Mouse (Mus musculus) left cerebral cortex, postnatal 14 days (tissue): ENCODE data around the gene Slc46a3. TPM values are rescaled to one million over a fixed set of nuclear protein-coding genes. Genes with fewer than 3 reads are reported as not detected.
A peak's percentile ranks its signal among the peaks of the same experiment; 100 is the strongest.

Source experiments
- DNase-seq, 2 experiments: peaks; one replicate each; pipeline ENCODE4 v3.0.0; 2021 to 2022; ENCODE audit warnings: low spot score in 2 of 2, mixed read lengths in 1 of 2
- intact Hi-C: fragments of 180-260 bp; cut with DNase I; formaldehyde crosslinking; loops from one replicate; pipeline ENCODE4 v1.15.1; 2025
- long read RNA-seq, 2 experiments: library from polyadenylated mRNA; stranded (forward); transcript quantifications; one replicate each; pipeline ENCODE4 v2.0.0; 2021
- total RNA-seq, 2 experiments: library from RNA; stranded (reverse); gene quantifications; 2 replicates each; pipeline ENCODE4 v1.2.3; 2021

Slc46a3 gene
- total RNA-seq = 1 to 10 TPM; 5.7 to 7.3 TPM
- long read RNA-seq, experiment 1, transcript Slc46a3-201 (6 exons, 2,434 nt) = major isoform, 11 of 13 reads
- long read RNA-seq, experiment 1, partial matches to known transcripts = 1 of 13 reads
- long read RNA-seq, experiment 1, other reads (novel, unspliced or antisense) = 0 of 13 reads
- long read RNA-seq, experiment 2, partial matches to known transcripts = 0 of 4 reads
- long read RNA-seq, experiment 2, other reads (novel, unspliced or antisense) = 1 of 4 reads

- DNase-seq = peak; percentile 93 to 94
- intact Hi-C loops = no loop called here
Measured at GRCm38 (mm10) chr5:147894455-147895076, at the start of gene Slc46a3. Slc46a3 (minus strand) TSS chr5:147894815.

- DNase-seq = no peak
- intact Hi-C loops = no loop called here
Measured at GRCm38 (mm10) chr5:147939226-147939625, 44.6 kb upstream of the Slc46a3 start.

GRCm38 (mm10) chr5:147935096-147935495 is 40.5 kb upstream of the Slc46a3 start:
- no peak for DNase-seq
- intact Hi-C loops = no loop called here

DNA sequence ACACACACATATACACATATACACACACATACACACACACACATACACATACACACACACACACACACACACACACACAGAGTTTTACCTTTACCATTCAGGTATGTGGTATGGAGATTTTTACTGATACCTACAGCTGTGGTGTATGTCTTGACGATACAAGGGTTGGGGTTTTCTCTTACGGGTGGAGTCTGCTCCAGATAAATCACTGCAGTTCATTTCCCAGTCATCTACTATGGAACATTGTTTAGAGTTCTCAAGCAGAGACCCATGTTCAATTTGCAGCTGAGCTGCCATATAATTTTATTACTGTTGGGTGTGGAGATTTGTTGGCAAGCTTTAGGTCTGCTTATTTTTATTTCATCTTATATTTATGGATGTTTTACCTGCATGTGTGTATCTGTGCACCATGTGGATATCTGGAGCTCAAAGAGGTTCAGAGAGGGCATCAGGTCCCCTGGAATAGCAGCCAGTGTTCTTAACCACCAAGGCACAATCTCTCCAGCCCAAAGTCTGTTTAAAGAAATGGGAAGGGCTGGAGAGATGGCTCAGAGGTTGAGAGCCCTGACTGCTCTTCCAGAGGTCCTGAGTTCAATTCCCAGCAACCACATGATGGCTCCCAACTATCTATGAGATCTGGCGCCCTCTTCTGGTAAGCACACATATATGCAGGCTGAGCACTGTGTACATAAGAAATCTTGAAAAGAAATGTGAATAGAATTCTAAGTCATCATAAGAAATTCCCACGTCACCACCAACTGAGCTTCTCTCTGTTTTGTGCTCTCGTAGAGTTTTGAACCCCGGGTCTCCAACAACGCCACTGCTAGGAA is 34.3 kb upstream of the Slc46a3 start:
- no peak for DNase-seq
- intact Hi-C loops = no loop called here

DNA sequence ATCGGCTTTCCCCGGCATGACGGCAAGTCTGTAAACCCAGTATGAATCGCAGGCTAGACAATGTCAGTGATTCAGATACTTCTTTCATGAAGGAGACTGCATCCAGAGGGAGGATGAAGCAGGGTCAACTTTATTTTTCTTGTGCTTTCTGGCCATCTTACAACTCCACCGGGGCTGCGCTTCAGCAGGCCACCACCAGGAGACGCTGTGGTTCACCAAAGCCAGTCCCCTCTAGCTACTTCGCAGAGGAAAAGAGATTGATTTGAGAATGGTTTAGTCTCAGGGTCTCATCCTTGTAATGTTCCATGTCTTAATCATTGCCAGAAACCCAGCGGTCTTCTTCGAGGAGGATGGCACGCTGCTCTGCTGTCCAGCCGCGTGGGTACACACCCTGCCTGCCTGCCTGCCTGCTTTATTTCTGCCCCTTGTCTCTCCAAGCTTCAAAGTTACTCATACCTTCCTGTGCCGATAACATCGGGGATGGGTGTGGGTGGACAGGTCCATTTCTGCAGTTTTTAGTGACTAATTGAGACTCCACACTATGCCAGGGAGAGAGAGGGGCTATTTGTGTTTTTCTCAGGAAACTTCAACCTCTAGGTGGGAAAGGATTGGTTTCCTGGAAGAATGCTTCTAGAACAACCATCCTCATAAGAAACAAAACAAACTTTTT is 31.5 kb upstream of the Slc46a3 start:
- DNase-seq = peak in 1 of 2 experiments; percentile 13
- intact Hi-C loops = no loop called here

GRCm38 (mm10) chr5:147924621-147925020 is 30.0 kb upstream of the Slc46a3 start:
- intact Hi-C loops = no loop called here
- no peak for DNase-seq

DNA sequence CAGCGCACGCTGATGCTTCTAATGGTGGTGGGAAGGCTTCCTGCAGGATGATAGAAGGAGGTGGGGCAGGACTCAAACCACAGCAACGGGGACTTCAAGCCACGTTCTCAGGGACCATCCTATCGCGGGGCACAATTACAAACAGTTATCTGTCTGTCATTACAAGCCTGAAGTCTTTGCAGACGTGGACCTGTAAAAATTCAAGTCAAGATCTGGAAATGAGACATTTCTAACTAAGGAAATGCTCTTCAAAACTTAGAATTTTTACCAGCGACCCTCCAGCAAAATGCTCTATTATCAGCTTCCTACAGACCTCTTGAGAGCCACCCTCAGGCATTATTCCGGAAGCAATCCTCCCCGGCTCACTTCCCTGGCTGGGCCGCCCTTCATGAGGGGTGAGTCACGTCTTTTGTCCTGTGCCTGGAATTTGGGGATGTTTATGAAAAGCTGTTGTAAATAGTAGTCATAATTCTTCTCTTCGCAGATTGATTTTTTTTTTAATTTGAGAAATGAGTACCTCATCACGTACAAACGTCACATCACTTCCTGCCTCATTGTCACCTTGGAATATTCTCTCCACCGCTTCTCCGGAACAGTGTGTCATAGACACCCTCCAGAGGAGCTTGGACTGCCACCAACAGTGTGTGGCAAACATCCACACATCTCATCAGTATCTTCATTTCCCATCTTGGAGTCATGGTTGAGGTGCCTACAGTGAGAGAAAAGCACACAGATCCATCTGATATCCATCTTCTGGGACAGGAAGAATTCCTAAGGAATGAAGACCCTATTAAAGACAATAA is 23.6 kb upstream of the Slc46a3 start:
- DNase-seq = peak in 1 of 2 experiments; percentile 15

DNA sequence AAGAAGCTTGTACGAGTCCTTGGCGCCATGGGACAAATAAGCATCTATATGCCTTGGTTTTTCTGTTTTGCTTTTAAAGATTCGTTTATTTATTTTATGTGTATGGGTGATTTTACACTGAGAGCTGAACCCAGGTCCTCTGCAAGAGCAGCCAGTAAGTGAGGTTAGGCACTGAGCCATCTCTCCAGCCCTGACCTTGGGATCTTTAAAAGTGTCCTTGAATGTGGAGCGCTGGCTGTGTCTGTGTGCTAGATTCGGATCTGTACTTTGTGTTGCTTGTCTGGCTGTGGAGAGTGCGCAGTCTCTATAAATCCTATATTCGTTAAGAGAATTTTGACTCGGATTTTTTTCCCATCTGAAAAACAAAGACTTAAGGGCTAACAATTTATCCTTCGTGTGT is 21.6 kb upstream of the Slc46a3 start:
- intact Hi-C loops = no loop called here

More for the DNA sequence above, 23.6 kb upstream of the Slc46a3 start:
- intact Hi-C loops = no loop called here

GRCm38 (mm10) chr5:147915038-147915566 is 20.5 kb upstream of the Slc46a3 start:
- DNase-seq = no peak
- intact Hi-C loops = no loop called here

More for the DNA sequence above, 21.6 kb upstream of the Slc46a3 start:
- DNase-seq = no peak

DNA sequence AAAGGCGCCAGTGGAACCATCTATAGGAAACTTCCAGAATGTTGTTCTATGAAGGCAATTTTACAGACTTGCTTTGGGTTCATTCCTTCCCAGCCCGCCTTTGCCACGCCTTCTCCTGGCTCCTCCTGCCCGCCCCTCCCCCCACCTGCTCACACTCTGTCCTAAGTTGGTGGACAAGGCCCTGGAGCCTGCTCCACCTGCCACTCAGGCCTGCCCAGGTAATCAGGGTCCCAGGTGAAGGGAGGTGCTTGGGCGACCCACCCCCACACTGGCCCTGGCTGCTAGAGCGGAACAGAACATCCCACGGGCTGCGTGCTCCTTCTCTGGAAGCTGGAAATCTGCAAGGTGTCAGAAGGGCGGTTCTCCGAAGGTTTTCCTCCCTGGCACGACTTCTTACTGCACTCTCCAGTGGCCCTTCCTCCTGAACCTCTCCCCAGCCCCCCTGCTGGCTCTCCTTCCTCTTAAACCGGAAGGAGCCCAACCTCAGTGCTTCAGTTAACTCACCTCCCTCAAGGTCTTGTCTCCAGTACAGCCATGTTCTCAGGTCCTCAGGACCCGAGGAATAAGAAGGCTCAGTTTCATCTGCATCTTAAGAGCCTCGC is 18.7 kb upstream of the Slc46a3 start:
- DNase-seq = no peak
- intact Hi-C loops = no loop called here

GRCm38 (mm10) chr5:147911744-147912143 is 17.1 kb upstream of the Slc46a3 start:
- intact Hi-C loops = no loop called here
- DNase-seq = no peak

DNA sequence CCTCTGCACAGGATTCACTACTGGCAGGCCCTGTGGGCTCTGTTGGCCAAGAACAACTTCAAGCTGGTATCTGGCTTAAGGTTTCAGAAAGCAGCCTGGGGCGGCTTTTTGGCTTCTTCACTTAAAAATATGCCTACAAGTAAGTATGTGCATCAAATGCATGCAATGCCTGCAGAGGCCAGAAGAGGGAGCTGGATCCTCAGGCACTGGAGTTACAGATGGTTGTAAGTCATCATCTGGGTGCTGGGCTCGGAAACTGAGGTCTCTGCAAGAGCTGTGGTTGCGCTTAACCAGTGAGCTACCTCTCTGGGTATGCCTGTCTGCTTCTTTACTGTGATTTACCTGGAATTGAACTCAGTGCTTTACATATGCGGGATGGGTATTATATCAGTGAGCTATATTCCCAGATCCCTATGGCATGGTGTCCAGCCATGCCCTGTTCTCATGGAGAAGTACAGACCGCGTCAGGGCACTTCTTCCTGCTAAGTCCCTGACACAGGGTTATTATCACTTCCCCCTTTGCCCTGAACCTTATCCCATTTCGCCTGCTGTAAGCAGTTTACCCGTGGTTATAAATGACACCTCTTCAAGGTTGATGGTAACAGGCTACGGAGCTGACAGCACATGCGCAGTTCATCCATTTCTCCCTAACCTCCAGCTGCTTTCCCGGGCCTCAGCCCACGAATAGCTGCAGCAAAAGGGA is 16.3 kb upstream of the Slc46a3 start:
- intact Hi-C loops = no loop called here
- DNase-seq = no peak

DNA sequence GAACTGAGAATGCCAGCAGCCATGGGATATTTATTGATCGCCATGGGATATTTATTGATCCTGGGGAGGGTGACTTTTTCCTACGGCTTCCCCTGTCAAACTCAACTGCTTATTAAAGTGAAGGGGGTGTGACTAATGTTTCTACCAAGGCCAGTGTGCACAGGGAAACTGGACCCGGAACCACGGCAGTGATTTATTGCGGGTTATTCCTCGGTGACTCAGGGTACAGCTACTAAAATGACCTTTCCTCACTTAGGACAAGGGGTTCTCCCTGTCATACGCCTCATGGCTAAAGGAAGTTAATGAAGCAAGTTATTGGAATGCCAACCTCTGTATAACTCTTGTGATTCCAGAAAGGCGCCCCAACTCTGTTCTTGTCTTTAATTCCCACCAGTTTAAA is 13.2 kb upstream of the Slc46a3 start:
- intact Hi-C loops = no loop called here

GRCm38 (mm10) chr5:147907144-147907543 is 12.5 kb upstream of the Slc46a3 start:
- no peak for DNase-seq
- intact Hi-C loops = no loop called here

More for the DNA sequence above, 13.2 kb upstream of the Slc46a3 start:
- DNase-seq = no peak

DNA sequence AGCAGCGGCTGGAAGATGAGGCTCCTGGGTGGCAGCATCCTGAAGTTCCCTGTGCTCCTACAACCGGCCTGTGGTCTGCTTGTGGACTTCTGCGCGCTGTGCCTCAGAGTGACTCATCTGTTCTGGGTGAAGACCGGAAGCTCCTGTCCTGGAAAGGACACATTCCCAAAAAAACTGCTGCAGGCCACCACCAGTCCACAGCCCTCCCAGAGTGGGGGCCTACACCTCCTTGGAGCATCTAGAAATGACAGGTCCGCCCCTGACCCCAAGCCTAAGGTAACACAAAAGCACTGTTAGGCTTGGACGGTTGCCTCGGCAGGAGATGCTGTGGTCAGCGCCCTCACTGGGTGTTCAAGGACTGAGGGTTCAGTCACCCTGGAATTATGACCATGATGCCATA is 8.6 kb upstream of the Slc46a3 start:
- DNase-seq = no peak
- intact Hi-C loops = no loop called here

DNA sequence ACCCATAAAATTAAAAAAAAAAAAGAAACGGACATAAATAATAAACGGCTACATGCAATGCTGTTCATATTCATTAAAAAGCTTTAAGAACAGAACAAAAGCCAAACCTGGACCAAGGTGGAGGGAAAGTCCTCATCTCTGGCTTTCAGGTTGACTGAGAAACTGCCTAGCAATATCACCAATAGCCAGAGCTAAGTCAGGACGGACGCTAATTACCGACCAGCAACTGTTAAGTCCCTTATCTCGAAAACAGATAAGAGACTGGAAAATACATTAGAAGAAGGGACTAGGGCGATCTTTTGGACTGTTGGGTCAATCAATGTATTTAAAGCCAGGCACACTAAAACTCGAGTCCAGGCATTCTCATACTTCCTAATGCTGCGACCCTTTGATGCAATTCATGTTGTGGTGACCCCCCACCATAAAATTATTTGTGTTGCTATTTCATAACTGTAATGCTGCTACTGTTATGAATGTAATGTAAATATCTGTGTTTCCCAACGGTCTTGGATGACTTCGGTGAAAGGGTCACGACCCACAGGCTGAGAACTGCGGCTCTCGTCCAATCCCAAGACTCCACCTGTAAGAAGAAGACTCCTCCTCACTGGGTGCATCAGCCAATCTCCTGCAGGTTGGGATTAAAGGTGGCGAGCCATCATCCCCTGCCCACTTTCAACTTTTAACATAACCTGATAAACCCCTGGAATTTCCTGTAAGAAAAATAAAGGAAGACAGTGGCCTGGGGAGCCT is 7.6 kb upstream of the Slc46a3 start:
- no peak for DNase-seq

DNA sequence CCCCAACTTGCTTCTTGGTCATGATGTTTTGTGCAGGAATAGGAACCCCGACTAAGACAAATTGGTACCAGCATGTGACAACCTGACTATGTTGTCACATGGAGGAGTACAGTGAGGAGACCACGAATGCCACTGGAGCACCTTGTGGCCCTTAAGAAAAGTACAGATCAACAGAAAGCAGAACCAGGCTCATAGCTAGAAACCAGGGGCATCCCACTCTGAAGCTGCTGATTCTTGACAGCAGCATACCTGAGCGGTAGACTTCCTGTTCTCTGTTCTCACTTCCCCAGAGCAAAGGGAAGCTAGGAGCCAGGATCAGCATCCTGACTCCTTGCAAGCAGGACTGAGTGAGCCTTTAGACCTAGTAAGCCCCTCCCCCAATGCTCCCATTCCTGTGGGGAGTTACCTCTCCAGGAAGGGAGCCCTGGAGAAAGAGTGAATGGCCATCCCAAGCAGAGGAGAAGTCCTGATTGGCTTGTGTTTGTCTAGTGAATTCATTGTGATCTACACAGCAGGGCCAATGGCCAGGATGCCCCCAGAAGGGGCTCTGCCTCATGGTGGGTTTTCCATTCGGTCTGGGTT is 4.4 kb upstream of the Slc46a3 start:
- intact Hi-C loops = no loop called here

More for the DNA sequence above, 7.6 kb upstream of the Slc46a3 start:
- intact Hi-C loops = no loop called here

More for the DNA sequence above, 4.4 kb upstream of the Slc46a3 start:
- DNase-seq = no peak
